In genomic region chr19:34714250-34714666, GRCm38 (mm10) we compare ENCODE assay signal across 16 mouse cellular contexts. TPM values are rescaled to one million over a fixed set of nuclear protein-coding genes. Genes with fewer than 3 reads are reported as not detected.
A peak's percentile ranks its signal among the peaks of the same experiment; 100 is the strongest.
DNase-seq lines count a peak whose midpoint lies in the region; ATAC-seq and TF ChIP-seq lines count a peak whose summit lies in the region.
"Had no signal": no experiment of that assay in that cellular context is flagged by ENCODE, and none has a peak within 500 bp of the region (broad histone marks: within the 10 kb centered on the region; RNA-seq: fewer than 3 reads in every experiment).

No protein-coding gene starts in this region.

- TF ChIP-seq CTCF in stomach, postnatal 0 days (IDR thresholded peaks at IDR 0.05; ENCODE audit: low read depth), result no peak

- TF ChIP-seq EP300 in stomach, postnatal 0 days (optimal IDR thresholded peaks at IDR 0.05), result no peak

- H3K4me3 ChIP-seq in kidney, embryonic 16.5 days (ENCODE audit: low read length), result no peak overlapping the region
- H3K4me3 ChIP-seq in stomach, embryonic 16.5 days (replicated peaks; ENCODE audit: low read length), result no peak overlapping the region
- H3K4me3 ChIP-seq in stomach, postnatal 0 days (ENCODE audit: low read depth, low read length), result no peak overlapping the region
- H3K4me3 ChIP-seq: embryonic facial prominence, embryonic 15.5 days; midbrain, embryonic 10.5 days had no signal

- H3K36me3 ChIP-seq in kidney, embryonic 16.5 days (ENCODE audit: insufficient read depth, low read length), result no peaks in the 10 kb centered on the region
- no peaks in the 10 kb centered on the region for H3K36me3 ChIP-seq in stomach, embryonic 16.5 days (ENCODE audit: control insufficient read depth, insufficient read depth, low read length)
- H3K36me3 ChIP-seq in stomach, postnatal 0 days (ENCODE audit: control insufficient read depth, insufficient read depth, low read length), result no peaks in the 10 kb centered on the region
- H3K36me3 ChIP-seq: embryonic facial prominence, embryonic 15.5 days; midbrain, embryonic 10.5 days had no signal

- DNase-seq in kidney, adult 11 months, result peak; percentile 56
- DNase-seq in stomach, postnatal 0 days (ENCODE audit: low spot score), result no peak
- peak; percentile 81 for DNase-seq in hindlimb bud, embryonic 11.5 days (ENCODE audit: extremely low spot score, low read depth, low spot score)
- peak; percentile 83 for DNase-seq in retina, postnatal 1 day
- no peak for DNase-seq in left cerebral cortex, adult 9 months (ENCODE audit: low spot score in 2 of 2)
- no peak for DNase-seq in gastrocnemius, postnatal 10 days
- DNase-seq: adrenal gland, adult 2 months; cerebellum, adult 9-11 months; heart, postnatal 14 days; liver; lung, postnatal 10 days had no signal

- no peaks in the 10 kb centered on the region for H3K9me3 ChIP-seq in kidney, embryonic 16.5 days (ENCODE audit: low read length)
- no peaks in the 10 kb centered on the region for H3K9me3 ChIP-seq in stomach, embryonic 16.5 days (replicated peaks; ENCODE audit: control insufficient read depth, low read length)
- H3K9me3 ChIP-seq in stomach, postnatal 0 days (ENCODE audit: control insufficient read depth, low read length), result no peaks in the 10 kb centered on the region
- H3K9me3 ChIP-seq: embryonic facial prominence, embryonic 15.5 days; midbrain, embryonic 10.5 days had no signal

- H3K4me2 ChIP-seq in kidney, embryonic 16.5 days (replicated peaks; ENCODE audit: low read depth, low read length), result no peak overlapping the region
- H3K4me2 ChIP-seq in stomach, embryonic 16.5 days (ENCODE audit: low read depth, low read length), result no peak overlapping the region
- no peak overlapping the region for H3K4me2 ChIP-seq in stomach, postnatal 0 days (replicated peaks; ENCODE audit: low read depth)
- H3K4me2 ChIP-seq: embryonic facial prominence, embryonic 15.5 days had no signal

- peaks cover 4% of the 10 kb centered on the region for H3K4me1 ChIP-seq in kidney, embryonic 16.5 days (ENCODE audit: insufficient read depth, low read length)
- H3K4me1 ChIP-seq in stomach, embryonic 16.5 days (ENCODE audit: control insufficient read depth, insufficient read depth, low read length), result no peaks in the 10 kb centered on the region
- H3K4me1 ChIP-seq in stomach, postnatal 0 days (replicated peaks; ENCODE audit: control insufficient read depth, insufficient read depth), result no peaks in the 10 kb centered on the region
- H3K4me1 ChIP-seq: embryonic facial prominence, embryonic 15.5 days; midbrain, embryonic 10.5 days had no signal

- no peak overlapping the region for H3K9ac ChIP-seq in kidney, embryonic 16.5 days (replicated peaks; ENCODE audit: low read length)
- H3K9ac ChIP-seq in stomach, embryonic 16.5 days (ENCODE audit: low read length), result no peak overlapping the region
- no peak overlapping the region for H3K9ac ChIP-seq in stomach, postnatal 0 days (ENCODE audit: low read length)
- H3K9ac ChIP-seq: embryonic facial prominence, embryonic 15.5 days had no signal

- WGBS in kidney, embryonic 16.5 days, result 33% methylated on average over 5 of the region's 5 CpGs
- 37% methylated on average over 5 of the region's 5 CpGs for WGBS in stomach, embryonic 16.5 days
- WGBS in stomach, postnatal 0 days, result 33% methylated on average over 5 of the region's 5 CpGs

- no peak overlapping the region for H3K27ac ChIP-seq in kidney, embryonic 16.5 days (ENCODE audit: low read length)
- no peak overlapping the region for H3K27ac ChIP-seq in stomach, embryonic 16.5 days (ENCODE audit: low read length)
- H3K27ac ChIP-seq in stomach, postnatal 0 days (replicated peaks), result no peak overlapping the region
- H3K27ac ChIP-seq: embryonic facial prominence, embryonic 15.5 days; midbrain, embryonic 10.5 days had no signal

- H3K27me3 ChIP-seq in kidney, embryonic 16.5 days (ENCODE audit: insufficient read depth, low read length), result no peaks in the 10 kb centered on the region
- no peaks in the 10 kb centered on the region for H3K27me3 ChIP-seq in stomach, embryonic 16.5 days (ENCODE audit: control insufficient read depth, insufficient read depth, low read length)
- no peaks in the 10 kb centered on the region for H3K27me3 ChIP-seq in stomach, postnatal 0 days (ENCODE audit: control insufficient read depth, insufficient read depth, low read length)
- H3K27me3 ChIP-seq: embryonic facial prominence, embryonic 15.5 days had no signal

- ATAC-seq in kidney, embryonic 16.5 days (ENCODE audit: low FRiP score, low TSS enrichment), result no peak
- ATAC-seq in stomach, embryonic 16.5 days (ENCODE audit: insufficient read depth, low FRiP score), result 0 out of 2 replicates have a peak, but pooled peaks have one; percentile 27
- ATAC-seq in stomach, postnatal 0 days (ENCODE audit: low FRiP score, low TSS enrichment), result no peak
- ATAC-seq: forebrain, embryonic 14.5 days had no signal

RNA-seq across cellular contexts. Expression of gene Slc16a12, which starts 32.8 kb away (rescaled TPM):
- 17.9 and 19.1 TPM in 2 replicates for polyA plus RNA-seq in kidney, embryonic 16.5 days (2015; fragmentation: Nextera tagmentation; extraction: Ambion mirVana)
- 4.9 and 5.7 TPM in 2 replicates for polyA plus RNA-seq in stomach, embryonic 16.5 days (2015; fragmentation: Nextera tagmentation; extraction: Ambion mirVana)
- polyA plus RNA-seq in stomach, postnatal 0 days (2015; fragmentation: Nextera tagmentation; extraction: Ambion mirVana), result 0.63 and 0.74 TPM in 2 replicates
- total RNA-seq in gastrocnemius, postnatal 10 days (2021), result 1 to 10 TPM; 1.5 to 2.1 TPM

Comparison
In these comparisons a context has a peak if more than half of its experiments do, and no peak if none do; other contexts are left out.
1. DNase-seq: peak in kidney, adult 11 months (single experiment), hindlimb bud, embryonic 11.5 days (single experiment) and retina, postnatal 1 day (single experiment); none in stomach, postnatal 0 days (single experiment), left cerebral cortex, adult 9 months (0 of 2) and gastrocnemius, postnatal 10 days (single experiment).